ENCODE assay signal across 16 mouse cellular contexts in the genomic region with DNA sequence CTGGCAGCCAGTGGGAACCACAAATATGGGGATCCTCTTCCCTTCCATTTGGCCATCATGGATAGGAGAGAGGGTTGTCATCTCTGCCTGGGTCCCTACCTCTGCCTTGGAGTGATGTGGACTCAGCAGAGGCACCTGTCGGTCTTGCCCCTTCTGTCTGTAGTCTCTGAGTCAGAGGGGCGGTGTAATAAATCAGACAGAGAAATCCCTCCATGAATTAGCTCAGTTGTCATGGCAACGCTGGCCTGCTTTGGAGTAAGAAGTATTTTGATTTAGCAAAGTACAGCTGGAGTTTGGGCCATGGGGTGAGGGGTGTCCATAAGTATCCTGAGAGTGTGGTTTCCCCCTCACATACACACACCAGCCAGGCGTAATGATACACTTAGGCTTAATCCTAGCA. TPM values are rescaled to one million over a fixed set of nuclear protein-coding genes. Genes with fewer than 3 reads are reported as not detected.
A peak's percentile ranks its signal among the peaks of the same experiment; 100 is the strongest.
DNase-seq lines count a peak whose midpoint lies in the region; ATAC-seq lines count a peak whose summit lies in the region.
"Had no signal": no experiment of that assay in that cellular context is flagged by ENCODE, and none has a peak within 500 bp of the region (broad histone marks: within the 10 kb centered on the region; RNA-seq: fewer than 3 reads in every experiment).

No protein-coding gene starts in this region.

- H3K36me3 ChIP-seq in midbrain, embryonic 10.5 days: no peaks in the 10 kb centered on the region
- no peaks in the 10 kb centered on the region for H3K36me3 ChIP-seq in midbrain, embryonic 11.5 days (ENCODE audit: control insufficient read depth, insufficient read depth, low read length)
- no peaks in the 10 kb centered on the region for H3K36me3 ChIP-seq in hindbrain, embryonic 11.5 days (ENCODE audit: control insufficient read depth, insufficient read depth, low read length)
- H3K36me3 ChIP-seq in neural tube, embryonic 12.5 days: no peaks in the 10 kb centered on the region
- H3K36me3 ChIP-seq: limb, embryonic 12.5 days had no signal

- ATAC-seq in midbrain, embryonic 11.5 days (ENCODE audit: low FRiP score): no peak
- no peak for ATAC-seq in hindbrain, embryonic 11.5 days (ENCODE audit: low FRiP score)
- no peak for ATAC-seq in neural tube, embryonic 12.5 days (ENCODE audit: low FRiP score, low read depth)
- no peak for ATAC-seq in megakaryocyte progenitor cell, adult 5-6 weeks (replicated peaks; ENCODE audit: poor library complexity)

- H3K9ac ChIP-seq in midbrain, embryonic 11.5 days (ENCODE audit: low read length): no peak overlapping the region
- no peak overlapping the region for H3K9ac ChIP-seq in hindbrain, embryonic 11.5 days (ENCODE audit: low read depth, low read length)
- H3K9ac ChIP-seq in neural tube, embryonic 12.5 days: no peak overlapping the region

- H3K9me3 ChIP-seq in midbrain, embryonic 10.5 days (replicated peaks): no peaks in the 10 kb centered on the region
- H3K9me3 ChIP-seq in midbrain, embryonic 11.5 days (ENCODE audit: control insufficient read depth, low read length): no peaks in the 10 kb centered on the region
- H3K9me3 ChIP-seq in hindbrain, embryonic 11.5 days (ENCODE audit: control insufficient read depth, low read length): no peaks in the 10 kb centered on the region
- no peaks in the 10 kb centered on the region for H3K9me3 ChIP-seq in neural tube, embryonic 12.5 days
- H3K9me3 ChIP-seq: limb, embryonic 12.5 days had no signal

- H3K27me3 ChIP-seq in midbrain, embryonic 10.5 days (ENCODE audit: low read depth, poor library complexity, severe bottlenecking): peaks cover 41% of the 10 kb centered on the region
- peaks cover 3% of the 10 kb centered on the region; the same call in 1 of the 2 replicates for H3K27me3 ChIP-seq in midbrain, embryonic 11.5 days (ENCODE audit: control insufficient read depth, insufficient read depth, low read length)
- H3K27me3 ChIP-seq in hindbrain, embryonic 11.5 days (ENCODE audit: control insufficient read depth, insufficient read depth, low read length): no peaks in the 10 kb centered on the region
- no peaks in the 10 kb centered on the region for H3K27me3 ChIP-seq in neural tube, embryonic 12.5 days (replicated peaks)

- DNase-seq in adrenal gland, adult 2 months: peak; percentile 63
- DNase-seq in adrenal gland, postnatal 10 days: no peak
- no peak for DNase-seq in midbrain, embryonic 10.5 days (ENCODE audit: low spot score)
- DNase-seq in midbrain, embryonic 11.5 days (ENCODE audit: low spot score, missing footprints): no peak
- peak; percentile 38 for DNase-seq in hindbrain, embryonic 11.5 days (ENCODE audit: low spot score)
- DNase-seq in liver: no peak
- DNase-seq: gastrocnemius, postnatal 36 days; heart, postnatal 4 days; kidney, postnatal 14 days; lung, postnatal 10 days; thymus, postnatal 14 days had no signal

- H3K27ac ChIP-seq in midbrain, embryonic 10.5 days (replicated peaks): no peak overlapping the region
- no peak overlapping the region for H3K27ac ChIP-seq in midbrain, embryonic 11.5 days (ENCODE audit: low read depth, low read length)
- H3K27ac ChIP-seq in hindbrain, embryonic 11.5 days (ENCODE audit: low read depth, low read length): no peak overlapping the region
- H3K27ac ChIP-seq in neural tube, embryonic 12.5 days: no peak overlapping the region
- H3K27ac ChIP-seq: limb, embryonic 12.5 days had no signal

- WGBS in midbrain, embryonic 10.5 days: 80% methylated on average over 4 of the region's 4 CpGs
- 73% methylated on average over 4 of the region's 4 CpGs for WGBS in midbrain, embryonic 11.5 days
- 77% methylated on average over 4 of the region's 4 CpGs for WGBS in hindbrain, embryonic 11.5 days
- WGBS in neural tube, embryonic 12.5 days: 71% methylated on average over 4 of the region's 4 CpGs

- peak overlapping the region; percentile 88; the same call in 1 of the 2 replicates for H3K4me3 ChIP-seq in midbrain, embryonic 10.5 days
- no peak overlapping the region for H3K4me3 ChIP-seq in midbrain, embryonic 11.5 days (ENCODE audit: low read depth, low read length)
- H3K4me3 ChIP-seq in hindbrain, embryonic 11.5 days (ENCODE audit: low read depth, low read length): no peak overlapping the region
- H3K4me3 ChIP-seq in neural tube, embryonic 12.5 days: no peak overlapping the region
- H3K4me3 ChIP-seq: erythroblast, embryonic 14.5 days had no signal

- H3K4me1 ChIP-seq in midbrain, embryonic 10.5 days: peaks cover 45% of the 10 kb centered on the region
- H3K4me1 ChIP-seq in midbrain, embryonic 11.5 days (ENCODE audit: control insufficient read depth, insufficient read depth, low read length): peaks cover 18% of the 10 kb centered on the region
- peaks cover 10% of the 10 kb centered on the region for H3K4me1 ChIP-seq in hindbrain, embryonic 11.5 days (replicated peaks; ENCODE audit: control insufficient read depth, insufficient read depth, low read length)
- H3K4me1 ChIP-seq in neural tube, embryonic 12.5 days: peaks cover 33% of the 10 kb centered on the region

- H3K4me2 ChIP-seq in midbrain, embryonic 11.5 days: no peak overlapping the region
- H3K4me2 ChIP-seq in hindbrain, embryonic 11.5 days (replicated peaks; ENCODE audit: low read depth, low read length): no peak overlapping the region
- H3K4me2 ChIP-seq in neural tube, embryonic 12.5 days (replicated peaks): peak overlapping the region; percentile 92; the same call in 1 of the 2 replicates

RNA-seq across cellular contexts. Expression of a gene that starts 2.0 kb away (rescaled TPM):
- total RNA-seq in adrenal gland, adult 2 months (2021): 10 to 100 TPM; 19.4 to 28.7 TPM
- polyA plus RNA-seq in adrenal gland, adult 2 months (2012; rRNA removed): 47.0 and 47.7 TPM in 2 replicates
- total RNA-seq in adrenal gland, postnatal 10 days (2021): 10 to 100 TPM; 11.1 to 26.5 TPM
- 6.7 and 8.5 TPM in 2 replicates for polyA plus RNA-seq in midbrain, embryonic 10.5 days (2016; fragmentation: Nextera tagmentation; extraction: Ambion mirVana)
- 5.5 and 6.2 TPM in 2 replicates for polyA plus RNA-seq in midbrain, embryonic 11.5 days (2014; fragmentation: Nextera tagmentation; extraction: Ambion mirVana)
- polyA plus RNA-seq in hindbrain, embryonic 11.5 days (2014; fragmentation: Nextera tagmentation; extraction: Ambion mirVana): 6.4 and 9.2 TPM in 2 replicates
- 23.2 and 25.4 TPM in 2 replicates for polyA plus RNA-seq in neural tube, embryonic 12.5 days (2016; fragmentation: Nextera tagmentation; extraction: Ambion mirVana)
- not detected in 2 replicates for total RNA-seq in megakaryocyte progenitor cell, adult 5-6 weeks (2015)
- total RNA-seq in megakaryocyte progenitor cell, adult 5-6 weeks (2017): not detected in 2 replicates
- total RNA-seq: neutrophil, adult 5-6 weeks had no signal
- polyA plus RNA-seq: erythroblast, embryonic 14.5 days had no signal

RNA-seq across cellular contexts. Expression of a gene that starts 11.5 kb away (rescaled TPM):
- 10 to 100 TPM; 25.6 to 26.0 TPM for total RNA-seq in adrenal gland, adult 2 months (2021)
- polyA plus RNA-seq in adrenal gland, adult 2 months (2012; rRNA removed): 44.5 and 61.7 TPM in 2 replicates
- 10 to 100 TPM; 20.3 to 23.9 TPM for total RNA-seq in adrenal gland, postnatal 10 days (2021)
- 40.2 and 40.9 TPM in 2 replicates for polyA plus RNA-seq in midbrain, embryonic 10.5 days (2016; fragmentation: Nextera tagmentation; extraction: Ambion mirVana)
- polyA plus RNA-seq in midbrain, embryonic 11.5 days (2014; fragmentation: Nextera tagmentation; extraction: Ambion mirVana): 28.9 and 30.3 TPM in 2 replicates
- 27.8 and 37.7 TPM in 2 replicates for polyA plus RNA-seq in hindbrain, embryonic 11.5 days (2014; fragmentation: Nextera tagmentation; extraction: Ambion mirVana)
- 33.8 and 34.9 TPM in 2 replicates for polyA plus RNA-seq in neural tube, embryonic 12.5 days (2016; fragmentation: Nextera tagmentation; extraction: Ambion mirVana)
- 9.2 TPM in 2 replicates for total RNA-seq in megakaryocyte progenitor cell, adult 5-6 weeks (2015)
- total RNA-seq in megakaryocyte progenitor cell, adult 5-6 weeks (2017): 14.9 and 28.9 TPM in 2 replicates

RNA-seq across cellular contexts. Expression of a gene that starts 16.7 kb away (rescaled TPM):
- under 1 TPM; 0.38 to 0.69 TPM for total RNA-seq in adrenal gland, adult 2 months (2021)
- polyA plus RNA-seq in adrenal gland, adult 2 months (2012; rRNA removed): 0.57 and 0.67 TPM in 2 replicates
- total RNA-seq in adrenal gland, postnatal 10 days (2021): under 1 TPM; 0.36 to 0.51 TPM
- polyA plus RNA-seq in midbrain, embryonic 10.5 days (2016; fragmentation: Nextera tagmentation; extraction: Ambion mirVana): 0.21 and 0.22 TPM in 2 replicates
- 0.32 TPM in 1 of 2 replicates, not detected in the other for polyA plus RNA-seq in midbrain, embryonic 11.5 days (2014; fragmentation: Nextera tagmentation; extraction: Ambion mirVana)
- polyA plus RNA-seq in hindbrain, embryonic 11.5 days (2014; fragmentation: Nextera tagmentation; extraction: Ambion mirVana): 0.86 and 1.8 TPM in 2 replicates
- 0.28 TPM in 2 replicates for polyA plus RNA-seq in neural tube, embryonic 12.5 days (2016; fragmentation: Nextera tagmentation; extraction: Ambion mirVana)
- 0.35 and 0.81 TPM in 2 replicates for total RNA-seq in megakaryocyte progenitor cell, adult 5-6 weeks (2015)
- not detected in 2 replicates for total RNA-seq in megakaryocyte progenitor cell, adult 5-6 weeks (2017)
- total RNA-seq: neutrophil, adult 5-6 weeks had no signal
- polyA plus RNA-seq: erythroblast, embryonic 14.5 days; limb, embryonic 12.5 days had no signal

RNA-seq across cellular contexts. Expression of a gene that starts 20.2 kb away (rescaled TPM):
- 100 to 1,000 TPM in 1 of 2 experiments, 10 to 100 TPM in 1; 65.0 to 104 TPM for total RNA-seq in adrenal gland, adult 2 months (2021)
- 254 TPM in 2 replicates for polyA plus RNA-seq in adrenal gland, adult 2 months (2012; rRNA removed)
- 10 to 100 TPM; 44.0 to 49.2 TPM for total RNA-seq in adrenal gland, postnatal 10 days (2021)
- 76.4 and 83.5 TPM in 2 replicates for polyA plus RNA-seq in midbrain, embryonic 10.5 days (2016; fragmentation: Nextera tagmentation; extraction: Ambion mirVana)
- 60.6 and 67.6 TPM in 2 replicates for polyA plus RNA-seq in midbrain, embryonic 11.5 days (2014; fragmentation: Nextera tagmentation; extraction: Ambion mirVana)
- polyA plus RNA-seq in hindbrain, embryonic 11.5 days (2014; fragmentation: Nextera tagmentation; extraction: Ambion mirVana): 60.1 and 64.6 TPM in 2 replicates
- 58.6 and 62.7 TPM in 2 replicates for polyA plus RNA-seq in neural tube, embryonic 12.5 days (2016; fragmentation: Nextera tagmentation; extraction: Ambion mirVana)
- total RNA-seq in megakaryocyte progenitor cell, adult 5-6 weeks (2015): 25.4 and 26.4 TPM in 2 replicates
- total RNA-seq in megakaryocyte progenitor cell, adult 5-6 weeks (2017): 16.6 and 21.5 TPM in 2 replicates

RNA-seq across cellular contexts. Expression of a gene that starts 20.3 kb away (rescaled TPM):
- total RNA-seq in adrenal gland, adult 2 months (2021): 10 to 100 TPM; 17.0 to 21.8 TPM
- 57.5 and 59.5 TPM in 2 replicates for polyA plus RNA-seq in adrenal gland, adult 2 months (2012; rRNA removed)
- 10 to 100 TPM; 19.0 to 25.2 TPM for total RNA-seq in adrenal gland, postnatal 10 days (2021)
- polyA plus RNA-seq in midbrain, embryonic 10.5 days (2016; fragmentation: Nextera tagmentation; extraction: Ambion mirVana): 36.2 and 42.9 TPM in 2 replicates
- 10.2 and 14.7 TPM in 2 replicates for polyA plus RNA-seq in midbrain, embryonic 11.5 days (2014; fragmentation: Nextera tagmentation; extraction: Ambion mirVana)
- 17.5 and 19.9 TPM in 2 replicates for polyA plus RNA-seq in hindbrain, embryonic 11.5 days (2014; fragmentation: Nextera tagmentation; extraction: Ambion mirVana)
- polyA plus RNA-seq in neural tube, embryonic 12.5 days (2016; fragmentation: Nextera tagmentation; extraction: Ambion mirVana): 37.9 and 38.5 TPM in 2 replicates
- total RNA-seq in megakaryocyte progenitor cell, adult 5-6 weeks (2015): 23.3 and 27.5 TPM in 2 replicates
- 13.6 and 18.7 TPM in 2 replicates for total RNA-seq in megakaryocyte progenitor cell, adult 5-6 weeks (2017)

Comparison
In these comparisons a context has a peak if more than half of its experiments do, and no peak if none do; other contexts are left out.
1. DNase-seq: peak in adrenal gland, adult 2 months (single experiment) and hindbrain, embryonic 11.5 days (single experiment); none in adrenal gland, postnatal 10 days (single experiment), midbrain, embryonic 10.5 days (single experiment), midbrain, embryonic 11.5 days (single experiment) and liver (single experiment).